Mouse (Mus musculus): ENCODE measurements around the gene Gsn.

GRCm38 (mm10) chr2:35333670-35334069, 77.5 kb downstream of the Gsn start:
- TF ChIP-seq ZNF384 (IDR thresholded peaks at IDR 0.05; ENCODE audit: low read depth, low read length) = no peak
- no peak for TF ChIP-seq ZC3H11A (IDR thresholded peaks at IDR 0.05; ENCODE audit: borderline replicate concordance, low read depth, low read length)
- no peak for TF ChIP-seq HCFC1 (IDR thresholded peaks at IDR 0.05; ENCODE audit: borderline replicate concordance, insufficient read depth, low read length)
- no peak for TF ChIP-seq CHD2 (IDR thresholded peaks at IDR 0.05; ENCODE audit: low read depth, low read length)
- no peak for TF ChIP-seq MAFK (IDR thresholded peaks at IDR 0.05; ENCODE audit: insufficient read depth, low read depth, low read length)

All from ES-E14 (cell line).